Mouse (Mus musculus) heart, postnatal 0 days (tissue): Measurements from ENCODE around the gene Efcab2. TPM values are rescaled to one million over a fixed set of nuclear protein-coding genes. Genes with fewer than 3 reads are reported as not detected.

Source experiments
- ATAC-seq: fragments of 200-750 bp; cut with Nextera tagmentation; 2 replicates; pipeline ENCODE4 v1.8.0; 2017; ENCODE audit warnings: low read depth, moderate number of reproducible peaks, moderate library complexity; ENCODE audit not compliant: insufficient read depth
- DNase-seq: peaks from one replicate; pipeline ENCODE4 v3.0.0-alpha.2; 2016; ENCODE audit warnings: low spot score
- H3K27ac ChIP-seq: fragments of 300-500 bp; sonication (generic); 2 replicates; pipeline ENCODE4 v1.5.1; 2014; ENCODE audit warnings: low read depth, mild to moderate bottlenecking
- H3K27me3 ChIP-seq: fragments of 300-500 bp; sonication (generic); 2 replicates; pipeline ENCODE4 v1.6.1; 2014; ENCODE audit warnings: low read length, mixed read lengths; ENCODE audit not compliant: control insufficient read depth, insufficient read depth
- H3K36me3 ChIP-seq: fragments of 300-500 bp; sonication (generic); replicated peaks from 2 replicates; pipeline ENCODE4 v1.6.1; 2014; ENCODE audit warnings: low read length, mixed read lengths; ENCODE audit not compliant: control insufficient read depth, insufficient read depth
- H3K4me1 ChIP-seq: fragments of 300-500 bp; sonication (generic); 2 replicates; pipeline ENCODE4 v1.6.1; 2014; ENCODE audit warnings: antibody characterized with exemption; ENCODE audit not compliant: control insufficient read depth, insufficient read depth
- H3K4me2 ChIP-seq: fragments of 300-500 bp; sonication (generic); 2 replicates; pipeline ENCODE4 v1.6.1; 2014; ENCODE audit warnings: low read depth, mild to moderate bottlenecking, low read length, moderate library complexity
- H3K4me3 ChIP-seq: fragments of 300-500 bp; sonication (generic); 2 replicates; pipeline ENCODE4 v1.5.1; 2014; ENCODE audit warnings: low read depth, low read length
- H3K9ac ChIP-seq: fragments of 300-500 bp; sonication (generic); replicated peaks from 2 replicates; pipeline ENCODE4 v1.6.1; 2014; ENCODE audit warnings: low read depth, low read length, mixed read lengths
- H3K9me3 ChIP-seq: fragments of 300-500 bp; sonication (generic); replicated peaks from 2 replicates; pipeline ENCODE4 v1.6.1; 2016; ENCODE audit warnings: low read length; ENCODE audit not compliant: control insufficient read depth
- CTCF ChIP-seq: IDR thresholded peaks from 2 replicates; pipeline ENCODE4 v1.5.1; 2016; ENCODE audit warnings: antibody characterized with exemption, control low read depth, low read depth
- EP300 ChIP-seq: IDR thresholded peaks from 2 replicates; pipeline ENCODE4 v1.6.1; 2016; ENCODE audit warnings: antibody characterized with exemption, low read depth
- WGBS: fragments of 180-500 bp; shearing (Covaris S2); extraction: QIAGEN DNeasy Blood & Tissue Kit; methylation state at CpG from one replicate; pipeline ENCODE4 v1.1.7; 2014; 5-methylcytosine and 5-hydroxymethylcytosine counted together
- polyA plus RNA-seq: library from polyadenylated mRNA; unstranded; fragments of >200 nt; fragmentation: Nextera tagmentation; extraction: Ambion mirVana; gene quantifications from 2 replicates; pipeline ENCODE4 v1.2.1, GENCODE M21; 2015
- total RNA-seq: library from RNA; depleted of rRNA; stranded (reverse); fragments of >200 nt; gene quantifications from 2 replicates; pipeline ENCODE4 v1.2.3, GENCODE M21; 2014; ENCODE audit warnings: low replicate concordance

Efcab2 gene
- total and polyA plus RNA-seq, 2 experiments from 2014 or later = 3.4 to 28.5 TPM

DNA sequence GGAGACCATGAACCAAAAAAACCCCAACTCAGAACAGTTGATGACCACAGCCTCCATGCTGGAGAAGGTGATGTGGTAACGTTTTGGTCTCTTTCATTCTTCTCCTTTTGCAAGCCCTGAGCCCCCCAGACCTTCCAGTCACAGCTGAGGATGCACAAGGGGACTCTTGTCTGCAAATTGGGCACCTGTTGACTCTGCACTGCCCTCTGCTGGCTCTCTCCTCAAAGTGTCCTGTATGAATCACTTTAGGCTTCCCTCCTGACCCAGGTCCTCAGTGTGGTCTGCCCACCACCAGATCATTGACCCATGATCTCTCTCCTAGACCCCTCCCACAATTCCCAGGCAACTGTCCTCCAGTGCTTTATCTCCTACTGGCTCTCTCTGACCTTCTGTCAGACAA lies 91.0 kb downstream of the Efcab2 start:
- no peak for DNase-seq
- peak; percentile 27; the same call in 1 of the 2 replicates for ATAC-seq
- 50% methylated on average over 1 of the region's 1 CpGs for WGBS
- Histone ChIP-seq H3K36me3 (no peaks in the 10 kb centered on the region), H3K4me3 (no peak overlapping the region), H3K27ac (no peak overlapping the region), H3K9me3 (no peaks in the 10 kb centered on the region), H3K4me1 (no peaks in the 10 kb centered on the region), H3K4me2 (no peak overlapping the region), H3K9ac (no peak overlapping the region), H3K27me3 (no peaks in the 10 kb centered on the region)
- TF ChIP-seq CTCF (peak; percentile 55), EP300 (no peak)

DNA sequence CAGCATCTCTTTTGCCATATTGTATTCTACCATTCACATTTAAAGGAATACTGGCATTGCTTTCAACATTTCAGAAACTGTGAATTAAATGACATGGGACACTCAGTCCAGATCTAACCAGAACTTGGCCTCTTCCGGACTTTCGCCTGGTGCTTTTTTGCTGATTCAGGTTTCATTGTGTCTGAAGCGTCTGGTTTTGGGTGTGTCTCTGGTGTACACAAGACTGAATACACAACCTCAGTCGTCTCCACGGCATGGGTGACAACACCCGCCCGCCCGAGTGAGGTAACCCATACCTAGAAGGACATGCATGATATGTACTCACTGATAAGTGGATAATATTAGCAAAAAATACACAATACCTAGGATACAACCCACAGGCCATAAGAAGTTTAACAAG lies 101.1 kb downstream of the Efcab2 start:
- no peaks in the 10 kb centered on the region for H3K9me3 ChIP-seq
- DNase-seq (no peak), ATAC-seq (no peak)
- TF ChIP-seq EP300 (no peak), CTCF (no peak)
- 86% methylated on average over 8 of the region's 8 CpGs for WGBS
- no peaks in the 10 kb centered on the region for H3K4me1 ChIP-seq
- H3K27me3 ChIP-seq = no peaks in the 10 kb centered on the region
- H3K4me2 ChIP-seq = no peak overlapping the region
- no peak overlapping the region for H3K9ac ChIP-seq
- H3K4me3 ChIP-seq = no peak overlapping the region
- no peaks in the 10 kb centered on the region for H3K36me3 ChIP-seq
- H3K27ac ChIP-seq = no peak overlapping the region

DNA sequence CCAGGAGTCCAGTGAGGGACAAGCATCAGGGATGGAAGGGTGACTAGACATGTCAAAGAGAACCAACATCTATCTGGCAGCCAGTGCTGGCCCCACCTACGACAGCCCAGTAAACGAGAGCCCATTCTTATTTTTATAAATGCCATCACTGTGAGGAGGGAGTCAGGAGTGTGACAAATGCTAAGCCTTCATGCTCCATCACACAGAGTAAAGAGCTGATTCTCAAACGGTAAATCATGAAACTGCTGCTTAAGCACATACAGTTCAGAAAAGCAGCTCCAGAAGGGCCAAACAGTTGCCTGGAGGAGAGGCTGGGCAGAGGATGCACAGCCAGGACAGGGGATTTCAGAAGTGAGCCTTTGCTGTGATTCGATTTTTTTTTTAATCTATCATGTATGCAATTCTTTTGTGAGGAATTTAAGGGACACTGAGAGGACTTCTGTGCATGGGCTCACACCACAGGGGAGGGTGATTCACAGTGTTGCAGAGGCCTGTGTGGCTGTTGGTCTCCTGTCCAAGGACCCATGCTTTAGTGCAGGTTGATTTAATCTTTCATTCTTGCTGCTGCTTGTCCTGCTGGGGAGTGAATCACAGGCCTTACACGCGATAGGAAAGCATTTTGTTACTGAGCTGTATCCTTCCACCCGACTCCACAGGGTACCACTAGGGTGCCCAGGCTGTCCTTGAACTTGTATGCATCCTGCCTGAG lies 106.6 kb downstream of the Efcab2 start:
- Histone ChIP-seq H3K27ac (no peak overlapping the region), H3K36me3 (no peaks in the 10 kb centered on the region), H3K9me3 (no peaks in the 10 kb centered on the region), H3K9ac (no peak overlapping the region), H3K4me1 (no peaks in the 10 kb centered on the region), H3K4me3 (no peak overlapping the region), H3K27me3 (no peaks in the 10 kb centered on the region), H3K4me2 (no peak overlapping the region)
- DNase-seq = no peak
- no peak for TF ChIP-seq CTCF
- no peak for TF ChIP-seq EP300
- ATAC-seq = no peak
- 61% methylated on average over 7 of the region's 7 CpGs for WGBS

DNA sequence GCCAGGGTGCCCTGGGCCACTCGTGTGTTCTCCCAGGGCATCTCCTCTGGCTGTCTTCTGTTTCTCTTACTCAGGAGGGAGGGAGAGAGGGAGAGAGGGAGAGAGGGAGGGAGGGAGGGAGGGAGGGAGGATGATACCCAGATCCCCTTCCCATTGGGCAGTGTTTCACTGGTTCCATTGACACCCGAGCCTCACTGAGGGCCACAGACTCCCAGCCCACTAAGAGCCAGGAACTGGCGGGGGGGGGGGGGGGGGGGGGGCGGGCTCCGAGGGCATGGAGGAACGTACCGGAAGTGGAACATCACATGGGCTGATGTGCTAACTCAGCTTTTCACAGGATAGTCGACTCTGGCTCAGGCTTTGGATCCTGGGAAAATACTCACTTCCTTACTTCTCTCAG lies 108.1 kb downstream of the Efcab2 start:
- Histone ChIP-seq H3K36me3 (no peaks in the 10 kb centered on the region), H3K9ac (no peak overlapping the region), H3K27ac (no peak overlapping the region), H3K4me2 (no peak overlapping the region), H3K27me3 (no peaks in the 10 kb centered on the region), H3K4me3 (no peak overlapping the region), H3K4me1 (no peaks in the 10 kb centered on the region), H3K9me3 (no peaks in the 10 kb centered on the region)
- DNase-seq = no peak
- peak; percentile 17; the same call in 1 of the 2 replicates for ATAC-seq
- WGBS = 15% methylated on average over 7 of the region's 8 CpGs
- TF ChIP-seq EP300 (no peak), CTCF (no peak)

DNA sequence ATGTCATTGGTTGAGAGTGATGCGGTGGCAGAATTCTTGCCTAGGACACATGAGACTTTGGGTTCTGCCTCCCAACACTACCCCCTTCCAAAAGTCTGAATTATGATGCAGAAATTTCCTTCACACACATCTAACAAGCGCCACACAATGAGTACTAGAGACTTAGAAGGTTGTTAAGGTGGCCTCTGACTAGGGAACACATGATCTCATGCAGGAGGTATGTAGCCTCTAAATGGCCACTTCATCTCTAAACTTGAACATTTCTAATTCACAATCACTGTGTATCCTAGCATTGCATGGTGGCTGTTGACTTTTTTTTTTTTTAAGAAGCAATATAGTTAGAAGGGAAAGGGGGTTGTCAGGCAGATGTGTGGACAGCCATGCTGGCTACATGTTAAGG lies 110.0 kb downstream of the Efcab2 start:
- no peak overlapping the region for H3K4me2 ChIP-seq
- WGBS = 64% methylated on average over 2 of the region's 2 CpGs
- no peak overlapping the region for H3K27ac ChIP-seq

DNA sequence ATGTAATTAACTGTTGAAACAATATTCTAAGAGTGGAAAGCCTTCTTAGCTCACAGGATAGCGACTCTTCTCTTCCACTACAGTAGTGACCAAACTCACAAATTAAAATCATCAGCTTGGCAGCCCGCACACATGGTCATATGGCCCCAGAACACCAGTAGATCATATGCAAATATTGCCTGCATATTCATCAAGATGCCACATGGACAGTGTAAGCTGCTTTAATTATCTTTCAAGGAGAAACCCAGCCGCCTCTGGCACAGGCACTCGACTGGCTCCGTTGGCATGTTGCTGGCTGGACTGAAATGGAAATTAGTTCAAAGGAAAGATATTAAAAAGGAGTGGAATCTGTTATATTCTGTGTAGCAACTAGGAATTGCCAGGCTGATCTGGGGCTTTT lies 116.5 kb downstream of the Efcab2 start:
- Histone ChIP-seq H3K9me3 (no peaks in the 10 kb centered on the region), H3K9ac (no peak overlapping the region), H3K4me2 (no peak overlapping the region), H3K4me3 (no peak overlapping the region), H3K27me3 (no peaks in the 10 kb centered on the region), H3K4me1 (0 out of 2 replicates have a peak, but pooled peaks cover 4% of the 10 kb centered on the region), H3K36me3 (no peaks in the 10 kb centered on the region), H3K27ac (no peak overlapping the region)
- peak; percentile 34; the same call in 1 of the 2 replicates for ATAC-seq
- no peak for DNase-seq
- TF ChIP-seq CTCF = no peak
- no peak for TF ChIP-seq EP300
- WGBS = 58% methylated on average over 5 of the region's 5 CpGs

More for the DNA sequence above, 110.0 kb downstream of the Efcab2 start:
- no peak for TF ChIP-seq EP300
- no peak for TF ChIP-seq CTCF
- H3K4me3 ChIP-seq = no peak overlapping the region
- ATAC-seq (peak; percentile 36; the same call in 1 of the 2 replicates), DNase-seq (peak; percentile 28)
- no peaks in the 10 kb centered on the region for H3K36me3 ChIP-seq
- H3K9me3 ChIP-seq = no peaks in the 10 kb centered on the region
- no peaks in the 10 kb centered on the region for H3K27me3 ChIP-seq
- H3K9ac ChIP-seq = no peak overlapping the region
- H3K4me1 ChIP-seq = no peaks in the 10 kb centered on the region
